Mouse (Mus musculus) kidney, adult 18-20 months (tissue): ENCODE measurements at regions not wholly inside any gene's neighbourhood (a gene's known extent, or its start where the extent isn't known, plus 50 kb on each side); places are given as distances from the start of the nearest gene placed in this dataset.

Experiments
- DNase-seq: peaks from one replicate; pipeline ENCODE4 v3.0.0; 2021

GRCm38 (mm10) chr11:65360729-65361128, 90.9 kb upstream of the Myocd start:
- no peak for DNase-seq

DNA sequence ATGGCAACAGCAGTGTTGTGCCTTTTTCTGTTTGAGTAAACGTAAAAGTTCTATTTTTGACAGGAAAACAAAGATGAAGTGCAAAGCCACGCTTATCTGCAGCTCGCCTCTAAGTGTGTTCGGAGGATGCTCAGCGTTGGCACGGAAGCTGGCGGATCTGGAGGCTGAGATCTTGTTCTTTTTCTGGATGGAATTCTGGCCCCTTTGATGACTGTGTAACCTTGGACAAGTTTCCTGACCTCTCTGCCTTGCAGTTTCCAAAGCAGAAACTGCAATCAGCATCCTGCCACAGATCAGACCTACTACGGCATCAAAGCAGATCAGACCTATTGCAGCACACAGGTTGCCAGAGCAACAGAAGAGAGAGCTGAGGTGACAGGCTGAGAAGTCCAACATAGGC, 89.1 kb upstream of the Myocd start:
- no peak for DNase-seq

GRCm38 (mm10) chr11:65352516-65352915, 82.7 kb upstream of the Myocd start:
- no peak for DNase-seq

DNA sequence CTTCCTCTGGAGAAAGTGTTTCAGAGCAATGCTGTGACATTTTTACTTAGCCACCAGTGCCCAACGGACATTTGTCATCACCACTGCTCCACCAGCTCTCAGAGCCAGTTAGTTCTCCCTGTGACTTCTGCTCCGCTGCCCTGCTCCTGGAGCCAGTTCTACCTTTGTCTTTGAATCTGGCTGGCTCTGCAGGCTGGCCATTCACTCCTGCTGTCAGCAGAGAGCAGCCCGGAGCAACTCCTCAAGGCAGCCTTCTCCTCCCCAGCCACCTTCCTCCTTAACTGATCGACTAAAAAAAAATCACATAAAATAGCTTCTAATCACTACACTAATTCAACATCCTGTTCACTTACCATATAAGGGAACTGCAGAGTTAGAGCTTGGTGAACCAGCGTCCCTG, 79.2 kb upstream of the Myocd start:
- DNase-seq, result no peak

DNA sequence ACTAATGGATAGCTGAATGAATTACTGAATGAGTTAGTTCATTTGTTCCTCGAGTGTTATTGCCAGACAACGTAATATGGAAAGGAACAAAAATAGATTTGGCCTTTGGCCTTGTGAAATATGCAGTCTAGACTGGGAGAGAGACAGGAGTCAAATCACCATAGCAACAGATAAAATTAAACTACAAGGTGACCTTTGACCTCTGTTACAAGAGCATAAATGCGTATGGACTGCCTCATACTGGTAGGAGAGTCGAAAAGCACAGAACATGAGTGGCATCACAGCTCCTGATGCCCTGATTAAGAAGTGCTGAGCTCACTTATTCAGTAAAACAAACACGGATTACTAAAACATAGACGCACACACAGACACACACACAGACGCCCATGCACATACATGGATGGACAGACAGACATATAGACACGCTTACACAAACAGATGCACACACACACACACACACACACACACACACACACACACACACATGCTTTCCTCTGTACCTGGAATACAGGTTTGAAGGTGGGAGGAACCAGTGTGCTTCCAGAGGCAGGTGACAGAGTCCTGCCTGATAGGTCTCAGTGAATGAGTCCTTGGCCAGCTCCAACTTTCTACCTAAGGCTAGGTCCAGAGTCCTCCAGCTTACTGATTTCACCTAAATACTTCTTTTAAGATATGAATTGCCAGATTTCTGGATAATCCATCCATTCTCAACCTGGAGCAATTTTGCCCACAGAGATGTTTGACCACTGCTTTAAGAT, 72.1 kb upstream of the Myocd start:
- DNase-seq, result no peak

GRCm38 (mm10) chr11:65334286-65334685, 64.5 kb upstream of the Myocd start:
- no peak for DNase-seq

- DNase-seq, result no peak
Observed at GRCm38 (mm10) chr11:65333101-65333500, 63.3 kb upstream of the Myocd start.

GRCm38 (mm10) chr11:65322877-65323440, 53.2 kb upstream of the Myocd start:
- no peak for DNase-seq
